Mouse (Mus musculus) limb, embryonic 13.5 days (tissue): ENCODE results near the gene Mrrf. TPM values are rescaled to one million over a fixed set of nuclear protein-coding genes. Genes with fewer than 3 reads are reported as not detected.

Experiments
- ATAC-seq: fragments of 200-750 bp; cut with Nextera tagmentation; 2 replicates; pipeline ENCODE4 v1.8.0; 2017; ENCODE audit warnings: low read depth, moderate number of reproducible peaks, moderate TSS enrichment; ENCODE audit not compliant: low FRiP score
- H3K27ac ChIP-seq: fragments of 300-500 bp; sonication (generic); 2 replicates; pipeline ENCODE4 v1.5.1; 2015; ENCODE audit warnings: inconsistent platforms, mild to moderate bottlenecking, moderate library complexity
- H3K27me3 ChIP-seq: fragments of 300-500 bp; sonication (generic); 2 replicates; pipeline ENCODE4 v1.6.1; 2015; ENCODE audit warnings: mild to moderate bottlenecking, inconsistent platforms
- H3K36me3 ChIP-seq: fragments of 300-500 bp; sonication (generic); 2 replicates; pipeline ENCODE4 v1.6.1; 2015; ENCODE audit warnings: inconsistent platforms, mild to moderate bottlenecking, moderate library complexity
- H3K4me1 ChIP-seq: fragments of 300-500 bp; sonication (generic); 2 replicates; pipeline ENCODE4 v1.6.1; 2015; ENCODE audit warnings: inconsistent platforms
- H3K4me2 ChIP-seq: fragments of 300-500 bp; sonication (generic); replicated peaks from 2 replicates; pipeline ENCODE4 v1.6.1; 2015; ENCODE audit warnings: inconsistent platforms, mild to moderate bottlenecking, moderate library complexity
- H3K4me3 ChIP-seq: fragments of 300-500 bp; sonication (generic); 2 replicates; pipeline ENCODE4 v1.5.1; 2015; ENCODE audit warnings: moderate library complexity, mild to moderate bottlenecking, inconsistent platforms
- H3K9ac ChIP-seq: fragments of 300-500 bp; sonication (generic); 2 replicates; pipeline ENCODE4 v1.6.1; 2015; ENCODE audit warnings: mild to moderate bottlenecking, inconsistent platforms
- H3K9me3 ChIP-seq: fragments of 300-500 bp; sonication (generic); 2 replicates; pipeline ENCODE4 v1.6.1; 2016; ENCODE audit warnings: inconsistent platforms
- whole genome bisulfite sequencing: fragments of 180-500 bp; shearing (Covaris S2); methylation state at CpG from one replicate; pipeline ENCODE4 v1.1.7; 2015; 5-methylcytosine and 5-hydroxymethylcytosine counted together
- polyA plus RNA-seq: library from polyadenylated mRNA; unstranded; fragments of >200 nt; fragmentation: Nextera tagmentation; extraction: Ambion mirVana; gene quantifications from 2 replicates; pipeline ENCODE4 v1.2.1, GENCODE M21; 2015

The Mrrf gene
- polyA plus RNA-seq, 1 experiment from 2014 or later, result 31.3 TPM

- no peak overlapping the region for H3K27ac ChIP-seq
- H3K36me3 ChIP-seq, result no peaks in the 10 kb centered on the region
- no peak overlapping the region for H3K4me2 ChIP-seq
- H3K4me1 ChIP-seq, result peaks cover 7% of the 10 kb centered on the region; the same call in 1 of the 2 replicates
- no peak overlapping the region for H3K9ac ChIP-seq
- H3K9me3 ChIP-seq, result no peaks in the 10 kb centered on the region
- ATAC-seq, result no peak
- H3K4me3 ChIP-seq, result no peak overlapping the region
- peaks cover 1% of the 10 kb centered on the region; the same call in 1 of the 2 replicates for H3K27me3 ChIP-seq
Observed at GRCm38 (mm10) chr2:36223436-36223835, 87.2 kb downstream of the Mrrf start.

- peaks cover 8% of the 10 kb centered on the region for H3K27me3 ChIP-seq
- 85% methylated on average over 7 of the region's 7 CpGs for WGBS
Observed at GRCm38 (mm10) chr2:36224153-36224552, 88.0 kb downstream of the Mrrf start.

GRCm38 (mm10) chr2:36224599-36224998 lies 88.4 kb downstream of the Mrrf start:
- Histone ChIP-seq H3K27me3 (peaks cover 10% of the 10 kb centered on the region), H3K27ac (no peak overlapping the region), H3K4me3 (no peak overlapping the region), H3K9ac (no peak overlapping the region), H3K9me3 (no peaks in the 10 kb centered on the region), H3K36me3 (no peaks in the 10 kb centered on the region), H3K4me2 (no peak overlapping the region), H3K4me1 (peaks cover 7% of the 10 kb centered on the region; the same call in 1 of the 2 replicates)
- ATAC-seq, result no peak
- 38% methylated on average over 2 of the region's 2 CpGs for WGBS

More at GRCm38 (mm10) chr2:36224153-36224552, 88.0 kb downstream of the Mrrf start:
- Histone ChIP-seq H3K4me2 (no peak overlapping the region), H3K9me3 (no peaks in the 10 kb centered on the region), H3K4me1 (peaks cover 7% of the 10 kb centered on the region; the same call in 1 of the 2 replicates), H3K27ac (no peak overlapping the region), H3K4me3 (no peak overlapping the region), H3K9ac (no peak overlapping the region), H3K36me3 (no peaks in the 10 kb centered on the region)
- ATAC-seq, result no peak

- Histone ChIP-seq H3K4me2 (peak within 1 kb of the TSS; percentile 91), H3K27me3 (peaks cover 20% of the 10 kb centered on the region), H3K36me3 (no peaks in the 10 kb centered on the region), H3K9ac (peak within 1 kb of the TSS; percentile 66), H3K27ac (no peak within 1 kb of the TSS), H3K9me3 (no peaks in the 10 kb centered on the region), H3K4me1 (peaks cover 17% of the 10 kb centered on the region), H3K4me3 (peak within 1 kb of the TSS; percentile 50)
- WGBS, result under 1% methylated on average over 18 of the region's 18 CpGs
- peak; percentile 62 for ATAC-seq
Observed at GRCm38 (mm10) chr2:36230366-36230765, 94.2 kb downstream of the Mrrf start, which contains the start of gene Ptgs1. Gene Ptgs1, plus strand, starts transcription at chr2:36230426.

GRCm38 (mm10) chr2:36230967-36231366 lies 94.8 kb downstream of the Mrrf start:
- Histone ChIP-seq H3K4me1 (peaks cover 23% of the 10 kb centered on the region), H3K4me2 (peak overlapping the region; percentile 91), H3K4me3 (peak overlapping the region; percentile 50), H3K27me3 (peaks cover 20% of the 10 kb centered on the region), H3K36me3 (no peaks in the 10 kb centered on the region), H3K9ac (peak overlapping the region; percentile 66), H3K9me3 (no peaks in the 10 kb centered on the region), H3K27ac (no peak overlapping the region)
- ATAC-seq, result no peak
- 32% methylated on average over 9 of the region's 10 CpGs for WGBS

- H3K4me1 ChIP-seq, result peaks cover 30% of the 10 kb centered on the region
- 46% methylated on average over 7 of the region's 7 CpGs for WGBS
- peaks cover 3% of the 10 kb centered on the region; the same call in 1 of the 2 replicates for H3K36me3 ChIP-seq
Observed at GRCm38 (mm10) chr2:36234526-36235368, 98.6 kb downstream of the Mrrf start.

GRCm38 (mm10) chr2:36235917-36236316 lies 99.7 kb downstream of the Mrrf start:
- H3K36me3 ChIP-seq, result peaks cover 3% of the 10 kb centered on the region; the same call in 1 of the 2 replicates
- H3K4me1 ChIP-seq, result peaks cover 18% of the 10 kb centered on the region
- 43% methylated on average over 4 of the region's 4 CpGs for WGBS
- peaks cover 10% of the 10 kb centered on the region for H3K27me3 ChIP-seq
- H3K27ac ChIP-seq, result no peak overlapping the region
- H3K9ac ChIP-seq, result no peak overlapping the region
- no peak for ATAC-seq
- H3K4me2 ChIP-seq, result no peak overlapping the region
- H3K4me3 ChIP-seq, result no peak overlapping the region
- H3K9me3 ChIP-seq, result no peaks in the 10 kb centered on the region

More at GRCm38 (mm10) chr2:36234526-36235368, 98.6 kb downstream of the Mrrf start:
- Histone ChIP-seq H3K4me3 (no peak overlapping the region), H3K4me2 (no peak overlapping the region), H3K9ac (no peak overlapping the region), H3K9me3 (no peaks in the 10 kb centered on the region), H3K27ac (no peak overlapping the region), H3K27me3 (peaks cover 10% of the 10 kb centered on the region)
- no peak for ATAC-seq

- Histone ChIP-seq H3K4me3 (no peak overlapping the region), H3K9me3 (no peaks in the 10 kb centered on the region), H3K36me3 (peaks cover 3% of the 10 kb centered on the region; the same call in 1 of the 2 replicates), H3K9ac (no peak overlapping the region), H3K27ac (no peak overlapping the region), H3K27me3 (peaks cover 1% of the 10 kb centered on the region; the same call in 1 of the 2 replicates), H3K4me1 (peaks cover 14% of the 10 kb centered on the region), H3K4me2 (no peak overlapping the region)
- WGBS, result 92% methylated on average over 5 of the region's 5 CpGs
- ATAC-seq, result no peak
Observed at GRCm38 (mm10) chr2:36236889-36237288, 100.7 kb downstream of the Mrrf start.

- Histone ChIP-seq H3K9me3 (no peaks in the 10 kb centered on the region), H3K4me2 (no peak overlapping the region), H3K9ac (no peak overlapping the region), H3K4me1 (peaks cover 14% of the 10 kb centered on the region), H3K4me3 (no peak overlapping the region), H3K27me3 (no peaks in the 10 kb centered on the region), H3K27ac (no peak overlapping the region), H3K36me3 (peaks cover 3% of the 10 kb centered on the region; the same call in 1 of the 2 replicates)
- ATAC-seq, result no peak
- 86% methylated on average over 6 of the region's 6 CpGs for WGBS
Observed at GRCm38 (mm10) chr2:36237557-36237956, 101.4 kb downstream of the Mrrf start.

GRCm38 (mm10) chr2:36238467-36238866 lies 102.3 kb downstream of the Mrrf start:
- no peak overlapping the region for H3K4me3 ChIP-seq
- no peaks in the 10 kb centered on the region for H3K27me3 ChIP-seq
- H3K9ac ChIP-seq, result no peak overlapping the region
- ATAC-seq, result no peak
- H3K36me3 ChIP-seq, result peaks cover 3% of the 10 kb centered on the region; the same call in 1 of the 2 replicates
- peaks cover 14% of the 10 kb centered on the region for H3K4me1 ChIP-seq
- no peak overlapping the region for H3K27ac ChIP-seq
- H3K9me3 ChIP-seq, result no peaks in the 10 kb centered on the region
- WGBS, result 72% methylated on average over 3 of the region's 3 CpGs
- no peak overlapping the region for H3K4me2 ChIP-seq

GRCm38 (mm10) chr2:36238951-36239350 lies 102.8 kb downstream of the Mrrf start:
- no peak overlapping the region for H3K9ac ChIP-seq
- peaks cover 14% of the 10 kb centered on the region for H3K4me1 ChIP-seq
- H3K27ac ChIP-seq, result no peak overlapping the region
- H3K4me2 ChIP-seq, result no peak overlapping the region
- peaks cover 3% of the 10 kb centered on the region; the same call in 1 of the 2 replicates for H3K36me3 ChIP-seq
- no peaks in the 10 kb centered on the region for H3K9me3 ChIP-seq
- no peak overlapping the region for H3K4me3 ChIP-seq
- ATAC-seq, result no peak
- no peaks in the 10 kb centered on the region for H3K27me3 ChIP-seq
- 90% methylated on average over 2 of the region's 2 CpGs for WGBS
